Mouse (Mus musculus): ENCODE measurements around the gene Gramd4.

The Gramd4 gene

GRCm38 (mm10) chr15:86057413-86057812, at the start of gene Gramd4:
Gene Gramd4 (plus strand): TSS chr15:86057695.
- no peak for DNase-seq (ENCODE audit: low spot score)

- no peak for DNase-seq (ENCODE audit: low spot score)
These were observed 44.4 kb upstream of the Gramd4 start for GRCm38 (mm10) chr15:86013130-86013529.

- DNase-seq (ENCODE audit: low spot score) = no peak
These were observed 43.8 kb upstream of the Gramd4 start for GRCm38 (mm10) chr15:86013656-86014055.

DNA sequence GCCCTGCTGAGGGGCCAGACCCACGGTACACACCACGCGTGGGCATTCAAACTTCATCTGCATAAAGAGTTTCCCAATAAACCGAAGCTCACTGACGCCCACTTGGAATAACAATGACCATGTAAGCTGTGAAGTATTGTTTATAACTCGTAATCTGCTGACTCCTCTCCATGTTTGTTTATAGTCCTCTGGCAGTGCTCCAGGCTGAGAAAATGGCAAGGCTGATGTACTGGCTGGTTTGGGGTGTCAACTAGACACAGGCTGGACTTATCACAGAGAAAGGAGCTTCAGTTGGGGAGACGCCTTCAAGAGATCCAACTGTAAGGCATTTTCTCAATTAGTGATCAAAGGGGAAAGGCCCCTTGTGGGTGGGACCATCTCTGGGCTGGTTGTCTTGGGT, 42.5 kb upstream of the Gramd4 start:
- no peak for DNase-seq (ENCODE audit: low spot score)

GRCm38 (mm10) chr15:86015860-86016541, 41.5 kb upstream of the Gramd4 start:
- DNase-seq (ENCODE audit: low spot score) = no peak

DNA sequence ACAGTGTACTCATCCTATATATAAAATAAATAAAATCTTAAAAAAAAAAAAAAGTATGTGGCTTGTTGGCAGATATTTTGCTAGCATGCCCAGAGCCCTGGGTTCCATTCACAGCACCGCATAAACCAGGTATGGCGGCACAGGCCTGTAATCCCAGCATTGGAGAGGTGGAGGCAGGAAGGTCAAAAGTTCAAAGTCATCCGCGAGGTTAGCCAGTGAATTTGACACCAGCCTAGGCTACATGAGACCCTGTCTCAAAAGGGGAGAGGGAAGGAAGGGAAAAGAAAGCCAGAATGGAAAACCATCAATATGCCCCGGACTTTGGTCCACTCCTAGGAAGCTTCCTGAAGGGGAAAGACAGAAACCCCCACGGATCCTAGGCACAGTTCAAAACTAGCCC, 40.2 kb upstream of the Gramd4 start:
- no peak for DNase-seq (ENCODE audit: low spot score)

GRCm38 (mm10) chr15:86018753-86019512, 38.6 kb upstream of the Gramd4 start:
- no peak for DNase-seq (ENCODE audit: low spot score)

DNA sequence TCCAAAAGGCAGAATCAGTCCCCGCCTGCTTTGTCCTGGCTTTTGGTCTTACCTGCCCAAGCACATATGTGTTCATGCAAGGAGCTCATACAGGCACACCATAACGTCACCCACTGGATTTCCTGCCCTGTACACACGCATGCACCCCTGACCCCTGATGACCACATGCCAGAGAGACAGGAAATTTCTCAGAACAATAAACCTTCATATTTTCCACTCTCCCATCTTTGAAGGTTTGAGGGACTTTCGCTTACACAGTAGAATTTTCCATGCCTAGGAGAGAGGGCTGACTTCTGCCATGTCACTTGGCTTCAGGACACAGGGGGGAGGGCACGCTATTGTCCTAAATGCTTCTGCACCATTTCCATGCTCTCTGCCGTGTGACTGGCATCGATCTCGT, 37.5 kb upstream of the Gramd4 start:
- no peak for DNase-seq (ENCODE audit: low spot score)

GRCm38 (mm10) chr15:86021301-86021700, 36.2 kb upstream of the Gramd4 start:
- no peak for DNase-seq (ENCODE audit: low spot score)

DNA sequence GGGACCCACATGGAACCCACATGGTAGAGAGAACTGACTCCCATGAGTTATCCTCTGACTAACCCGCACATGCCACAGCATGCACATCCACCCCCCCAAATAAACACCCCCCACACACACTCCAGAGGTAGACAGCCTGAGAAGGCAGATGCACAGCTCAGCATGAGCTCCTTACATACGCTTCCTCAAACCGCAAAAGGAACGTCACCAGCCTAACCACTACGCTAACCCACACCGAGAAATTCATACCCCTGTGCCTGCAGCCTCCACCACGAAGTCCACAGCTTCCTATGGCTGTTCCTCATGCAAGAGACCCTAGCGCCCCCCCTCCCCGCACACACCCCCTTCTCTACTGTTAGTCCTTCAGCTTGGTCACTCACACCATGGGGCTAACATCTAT, 35.5 kb upstream of the Gramd4 start:
- no peak for DNase-seq (ENCODE audit: low spot score)

DNA sequence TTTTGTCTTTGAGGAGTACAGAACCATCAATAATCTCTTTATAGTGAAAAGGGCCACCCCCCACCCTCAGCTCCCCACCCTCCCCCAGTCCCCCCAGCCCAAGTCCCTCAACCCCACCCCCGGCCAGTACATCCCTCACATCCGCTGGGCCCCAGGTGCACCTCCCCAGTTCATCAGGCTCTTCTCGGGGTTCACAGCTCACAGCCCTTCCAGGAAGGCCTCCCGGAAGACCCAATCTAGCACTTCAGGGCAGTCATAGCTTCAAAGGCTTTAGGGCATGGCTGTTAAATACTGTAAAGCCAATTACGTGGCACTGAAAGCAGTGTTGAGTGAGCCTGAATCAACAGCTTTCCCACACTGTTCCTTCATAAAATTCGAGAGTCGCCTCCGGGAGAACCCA, 29.6 kb upstream of the Gramd4 start:
- DNase-seq (ENCODE audit: low spot score) = no peak

DNA sequence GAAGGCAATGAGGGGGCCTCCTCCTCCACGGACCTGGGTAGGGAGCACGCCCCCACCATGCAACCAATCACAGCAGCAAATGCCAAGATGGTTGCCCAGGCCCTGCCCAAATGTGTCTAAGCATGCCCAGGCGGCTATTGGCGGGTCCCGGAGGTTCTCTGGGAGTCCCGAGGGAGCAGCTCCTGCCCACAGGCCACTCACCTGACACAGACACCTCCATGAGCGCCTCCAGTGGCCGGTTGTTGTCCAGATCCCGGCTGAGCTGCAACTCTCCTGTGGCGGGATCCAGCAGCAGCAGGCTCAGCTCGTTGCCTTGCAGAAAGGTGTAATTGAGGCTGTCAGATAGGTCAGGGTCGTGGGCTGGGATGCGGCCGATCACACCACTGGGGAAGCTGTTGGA, 27.5 kb upstream of the Gramd4 start:
- no peak for DNase-seq (ENCODE audit: low spot score)

- DNase-seq (ENCODE audit: low spot score) = no peak
These were observed 24.7 kb upstream of the Gramd4 start for GRCm38 (mm10) chr15:86032811-86033190.

GRCm38 (mm10) chr15:86033191-86033841, 24.2 kb upstream of the Gramd4 start, which contains the start of gene Celsr1:
Gene Celsr1 (minus strand): TSS chr15:86033777.
- DNase-seq (ENCODE audit: low spot score) = no peak

DNA sequence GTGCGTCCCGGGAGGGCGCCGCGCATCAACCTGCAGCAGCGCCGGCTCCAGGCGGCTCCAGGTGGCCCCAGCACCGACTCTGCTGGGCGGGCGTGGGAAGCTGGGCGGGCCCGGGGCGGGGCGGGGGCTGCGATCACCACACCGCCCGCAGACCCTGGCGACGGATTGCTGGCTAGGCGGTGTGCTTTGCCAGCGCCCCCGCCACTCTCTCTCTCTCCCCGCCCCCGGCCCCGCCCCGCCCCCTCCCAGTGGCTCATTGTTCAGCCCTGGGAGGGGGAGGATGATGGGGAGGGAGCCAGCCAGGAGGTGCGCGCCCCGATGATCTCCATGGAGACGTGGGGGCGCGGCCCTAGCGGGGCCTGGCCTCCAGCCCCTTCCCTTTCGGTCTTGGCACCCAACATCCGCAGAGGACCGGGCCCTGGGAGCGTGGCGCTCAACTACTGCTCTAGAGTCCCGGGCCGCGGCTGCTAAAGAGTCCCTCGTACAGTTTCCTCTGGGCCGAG, 23.4 kb upstream of the Gramd4 start:
- no peak for DNase-seq (ENCODE audit: low spot score)

DNA sequence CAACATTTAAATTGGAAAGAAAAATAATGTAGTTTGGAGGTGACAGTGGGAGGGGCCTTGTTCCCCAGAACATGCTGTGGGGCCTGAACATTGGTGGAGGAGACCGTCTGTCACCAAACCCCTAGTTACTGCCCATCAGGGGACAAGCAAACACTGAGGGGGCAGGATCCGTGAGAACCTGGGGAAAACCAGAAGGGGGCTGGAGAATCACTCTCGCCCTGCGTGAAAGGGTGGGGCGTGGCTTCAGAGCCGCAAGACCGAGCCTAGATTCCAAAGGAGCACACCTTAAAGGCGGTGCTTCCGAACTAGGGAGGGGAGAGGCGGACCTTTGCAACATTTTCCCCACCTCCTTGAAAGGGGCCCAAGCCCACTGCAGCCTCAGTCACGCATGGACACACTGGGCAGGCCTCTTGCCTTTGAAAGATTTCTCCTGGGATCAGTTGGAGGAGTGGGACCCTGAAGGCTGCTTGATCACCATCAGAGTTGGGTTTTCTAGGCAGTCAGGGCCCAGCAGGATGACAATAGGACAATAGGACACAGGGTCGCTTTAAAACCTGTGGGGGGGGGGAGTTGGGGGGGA, 22.6 kb upstream of the Gramd4 start:
- DNase-seq (ENCODE audit: low spot score) = no peak

DNA sequence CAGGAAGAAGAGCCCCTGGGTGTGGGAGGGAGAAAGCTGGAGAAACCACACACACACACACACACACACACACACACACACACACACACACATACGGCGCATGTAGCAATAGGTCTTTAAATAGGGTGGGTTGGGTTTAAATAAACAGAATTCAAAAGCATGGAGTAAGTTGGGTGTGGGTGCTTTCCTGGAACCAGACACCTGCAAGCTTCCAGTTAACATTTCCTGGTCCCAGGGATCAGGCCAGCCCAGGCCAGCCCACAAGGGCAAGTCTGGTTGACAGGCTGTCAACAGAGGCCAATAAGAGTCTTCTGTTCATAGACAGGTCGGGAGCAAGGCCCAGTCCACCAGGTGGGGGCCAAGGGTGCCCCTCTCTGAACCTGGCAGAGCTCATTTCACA, 21.6 kb upstream of the Gramd4 start:
- DNase-seq (ENCODE audit: low spot score) = no peak

GRCm38 (mm10) chr15:86038802-86039201, 18.7 kb upstream of the Gramd4 start:
- no peak for DNase-seq (ENCODE audit: low spot score)

- DNase-seq (ENCODE audit: low spot score) = no peak
These were observed 16.1 kb upstream of the Gramd4 start for GRCm38 (mm10) chr15:86041421-86041820.

DNA sequence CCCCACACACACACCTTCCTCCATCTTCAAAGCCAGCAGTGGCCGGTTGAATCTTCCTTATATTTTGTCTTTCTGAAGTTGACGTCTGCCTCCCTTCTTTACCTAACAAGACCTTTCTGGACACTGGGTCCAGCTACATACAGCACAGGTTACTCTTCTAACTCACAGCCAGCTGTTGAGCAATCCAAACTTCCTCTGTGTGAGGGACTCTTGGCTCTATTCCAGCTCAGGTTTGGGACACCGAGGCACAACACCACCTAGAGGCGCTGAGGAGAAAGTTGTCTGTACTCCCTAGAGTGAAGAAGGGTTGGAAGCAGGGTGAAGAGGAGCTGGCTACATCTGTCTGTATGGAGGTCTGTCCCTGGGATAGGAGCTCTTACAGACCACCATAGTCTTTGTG, 15.1 kb upstream of the Gramd4 start:
- DNase-seq (ENCODE audit: low spot score) = no peak

- no peak for DNase-seq (ENCODE audit: low spot score)
These were observed 8.0 kb upstream of the Gramd4 start for GRCm38 (mm10) chr15:86049510-86049909.

GRCm38 (mm10) chr15:86050170-86050743, 7.2 kb upstream of the Gramd4 start:
- no peak for DNase-seq (ENCODE audit: low spot score)
